Mouse (Mus musculus): ENCODE data around the gene Aifm3. TPM values are rescaled to one million over a fixed set of nuclear protein-coding genes. Genes with fewer than 3 reads are reported as not detected.

Gene Aifm3
- polyA plus RNA-seq, 1 experiment, result 472 TPM

- peak in 1 of 2 experiments; percentile 11 for DNase-seq
- no peaks in the 10 kb centered on the region for H3K4me1 ChIP-seq (ENCODE audit: control insufficient read depth, insufficient read depth, low read length)
- H3K4me3 ChIP-seq (replicated peaks; ENCODE audit: insufficient read depth, low read depth, low read length), result no peak overlapping the region
- 87% methylated on average over 11 of the region's 11 CpGs for WGBS
- no peak overlapping the region for H3K27ac ChIP-seq (ENCODE audit: insufficient read depth, low read length)
- H3K27me3 ChIP-seq (ENCODE audit: control insufficient read depth, insufficient read depth, low read length), result no peaks in the 10 kb centered on the region
- TF ChIP-seq POLR2A (IDR thresholded peaks at IDR 0.05; ENCODE audit: borderline replicate concordance, insufficient read depth, low read length) (no peak), CTCF (IDR thresholded peaks at IDR 0.05; ENCODE audit: borderline replicate concordance, insufficient read depth, low read depth, low read length) (no peak)
Measured at GRCm38 (mm10) chr16:17524156-17524555, 34.7 kb downstream of the Aifm3 start.

GRCm38 (mm10) chr16:17525524-17525923 is 36.1 kb downstream of the Aifm3 start:
- no peaks in the 10 kb centered on the region for H3K27me3 ChIP-seq (ENCODE audit: control insufficient read depth, insufficient read depth, low read length)
- H3K4me3 ChIP-seq (replicated peaks; ENCODE audit: insufficient read depth, low read depth, low read length), result no peak overlapping the region
- no peak overlapping the region for H3K27ac ChIP-seq (ENCODE audit: insufficient read depth, low read length)
- no peaks in the 10 kb centered on the region for H3K4me1 ChIP-seq (ENCODE audit: control insufficient read depth, insufficient read depth, low read length)
- peak in 1 of 2 experiments; percentile 21 for DNase-seq
- no peak for TF ChIP-seq POLR2A (IDR thresholded peaks at IDR 0.05; ENCODE audit: borderline replicate concordance, insufficient read depth, low read length)
- 70% methylated on average over 3 of the region's 3 CpGs for WGBS

GRCm38 (mm10) chr16:17526223-17526622 is 36.8 kb downstream of the Aifm3 start:
- no peak overlapping the region for H3K4me3 ChIP-seq (replicated peaks; ENCODE audit: insufficient read depth, low read depth, low read length)
- 87% methylated on average over 6 of the region's 6 CpGs for WGBS
- H3K27ac ChIP-seq (ENCODE audit: insufficient read depth, low read length), result no peak overlapping the region
- no peaks in the 10 kb centered on the region for H3K27me3 ChIP-seq (ENCODE audit: control insufficient read depth, insufficient read depth, low read length)
- DNase-seq, result no peak
- TF ChIP-seq CTCF (IDR thresholded peaks at IDR 0.05; ENCODE audit: borderline replicate concordance, insufficient read depth, low read depth, low read length), result no peak
- no peaks in the 10 kb centered on the region for H3K4me1 ChIP-seq (ENCODE audit: control insufficient read depth, insufficient read depth, low read length)

GRCm38 (mm10) chr16:17527606-17528005 is 38.2 kb downstream of the Aifm3 start:
- Histone ChIP-seq H3K27ac (ENCODE audit: insufficient read depth, low read length) (no peak overlapping the region), H3K4me1 (ENCODE audit: control insufficient read depth, insufficient read depth, low read length) (no peaks in the 10 kb centered on the region; the same call in 1 of the 2 replicates), H3K27me3 (ENCODE audit: control insufficient read depth, insufficient read depth, low read length) (no peaks in the 10 kb centered on the region), H3K4me3 (replicated peaks; ENCODE audit: insufficient read depth, low read depth, low read length) (no peak overlapping the region)
- TF ChIP-seq CTCF (IDR thresholded peaks at IDR 0.05; ENCODE audit: borderline replicate concordance, insufficient read depth, low read depth, low read length) (no peak), POLR2A (IDR thresholded peaks at IDR 0.05; ENCODE audit: borderline replicate concordance, insufficient read depth, low read length) (no peak)
- no peak for DNase-seq

- Histone ChIP-seq H3K4me3 (replicated peaks; ENCODE audit: insufficient read depth, low read depth, low read length) (no peak overlapping the region), H3K4me1 (ENCODE audit: control insufficient read depth, insufficient read depth, low read length) (no peaks in the 10 kb centered on the region; the same call in 1 of the 2 replicates), H3K27ac (ENCODE audit: insufficient read depth, low read length) (no peak overlapping the region), H3K27me3 (ENCODE audit: control insufficient read depth, insufficient read depth, low read length) (no peaks in the 10 kb centered on the region)
- peak in 1 of 2 experiments; percentile 18 for DNase-seq
- no peak for TF ChIP-seq POLR2A (IDR thresholded peaks at IDR 0.05; ENCODE audit: borderline replicate concordance, insufficient read depth, low read length)
- no peak for TF ChIP-seq CTCF (IDR thresholded peaks at IDR 0.05; ENCODE audit: borderline replicate concordance, insufficient read depth, low read depth, low read length)
- 65% methylated on average over 13 of the region's 13 CpGs for WGBS
Measured at GRCm38 (mm10) chr16:17528276-17528675, 38.9 kb downstream of the Aifm3 start.

GRCm38 (mm10) chr16:17529981-17530586 is 40.7 kb downstream of the Aifm3 start:
- DNase-seq, result peak in 1 of 2 experiments; percentile 33
- TF ChIP-seq POLR2A (IDR thresholded peaks at IDR 0.05; ENCODE audit: borderline replicate concordance, insufficient read depth, low read length), result no peak
- no peak for TF ChIP-seq CTCF (IDR thresholded peaks at IDR 0.05; ENCODE audit: borderline replicate concordance, insufficient read depth, low read depth, low read length)
- Histone ChIP-seq H3K4me1 (ENCODE audit: control insufficient read depth, insufficient read depth, low read length) (no peaks in the 10 kb centered on the region; the same call in 1 of the 2 replicates), H3K4me3 (replicated peaks; ENCODE audit: insufficient read depth, low read depth, low read length) (peak overlapping the region; percentile 85), H3K27ac (ENCODE audit: insufficient read depth, low read length) (peak overlapping the region; percentile 26; the same call in 1 of the 2 replicates), H3K27me3 (ENCODE audit: control insufficient read depth, insufficient read depth, low read length) (no peaks in the 10 kb centered on the region)
- WGBS, result 2% methylated on average over 17 of the region's 17 CpGs

- Histone ChIP-seq H3K4me3 (replicated peaks; ENCODE audit: insufficient read depth, low read depth, low read length) (peak within 1 kb of the TSS; percentile 85), H3K4me1 (ENCODE audit: control insufficient read depth, insufficient read depth, low read length) (no peaks in the 10 kb centered on the region; the same call in 1 of the 2 replicates), H3K27me3 (ENCODE audit: control insufficient read depth, insufficient read depth, low read length) (no peaks in the 10 kb centered on the region), H3K27ac (ENCODE audit: insufficient read depth, low read length) (peak within 1 kb of the TSS; percentile 61)
- TF ChIP-seq CTCF (IDR thresholded peaks at IDR 0.05; ENCODE audit: borderline replicate concordance, insufficient read depth, low read depth, low read length) (no peak), POLR2A (IDR thresholded peaks at IDR 0.05; ENCODE audit: borderline replicate concordance, insufficient read depth, low read length) (peak; percentile 85)
- DNase-seq, result peak; percentile 96
- under 1% methylated on average over 67 of the region's 67 CpGs for WGBS
Measured at GRCm38 (mm10) chr16:17530640-17531288, 41.4 kb downstream of the Aifm3 start, which contains the start of gene Thap7. Gene Thap7 (minus strand): TSS chr16:17531136.

- 55% methylated on average over 4 of the region's 4 CpGs for WGBS
- DNase-seq, result peak; percentile 39 to 44
Measured at GRCm38 (mm10) chr16:17532271-17532670, 42.9 kb downstream of the Aifm3 start.

More at GRCm38 (mm10) chr16:17532271-17532670, 42.9 kb downstream of the Aifm3 start:
- no peak overlapping the region for H3K4me3 ChIP-seq (replicated peaks; ENCODE audit: insufficient read depth, low read depth, low read length)
- no peaks in the 10 kb centered on the region for H3K27me3 ChIP-seq (ENCODE audit: control insufficient read depth, insufficient read depth, low read length)
- no peaks in the 10 kb centered on the region; the same call in 1 of the 2 replicates for H3K4me1 ChIP-seq (ENCODE audit: control insufficient read depth, insufficient read depth, low read length)
- peak; percentile 56 for TF ChIP-seq CTCF (IDR thresholded peaks at IDR 0.05; ENCODE audit: borderline replicate concordance, insufficient read depth, low read depth, low read length)
- no peak for TF ChIP-seq POLR2A (IDR thresholded peaks at IDR 0.05; ENCODE audit: borderline replicate concordance, insufficient read depth, low read length)
- no peak overlapping the region for H3K27ac ChIP-seq (ENCODE audit: insufficient read depth, low read length)

Measured in cerebellum, adult 2 months (tissue).